Mouse (Mus musculus): ENCODE measurements around the gene Hnrnpul2. TPM values are rescaled to one million over a fixed set of nuclear protein-coding genes. Genes with fewer than 3 reads are reported as not detected.

Gene Hnrnpul2
- polyA plus RNA-seq, 1 experiment: 183 TPM

Other genes starting within 250 kb of the Hnrnpul2 start
- 0.26 and 0.50 TPM in 2 replicates for gene Slc22a8, start 228.8 kb upstream of the Hnrnpul2 start, polyA plus RNA-seq (2012; rRNA removed)
- 1.0 and 1.2 TPM in 2 replicates for gene Slc22a6, start 202.0 kb upstream of the Hnrnpul2 start, polyA plus RNA-seq (2012; rRNA removed)
- 0.18 and 0.32 TPM in 2 replicates for gene Chrm1, start 156.2 kb upstream of the Hnrnpul2 start, polyA plus RNA-seq (2012; rRNA removed)
- gene Slc3a2, start 96.6 kb upstream of the Hnrnpul2 start, polyA plus RNA-seq (2012; rRNA removed): 95.3 and 154 TPM in 2 replicates
- gene Wdr74, start 84.2 kb upstream of the Hnrnpul2 start, polyA plus RNA-seq (2012; rRNA removed): 61.7 and 67.5 TPM in 2 replicates
- gene 1700092M07Rik, start 79.3 kb upstream of the Hnrnpul2 start, polyA plus RNA-seq (2012; rRNA removed): 3.5 and 4.2 TPM in 2 replicates
- gene Stx5a, start 78.6 kb upstream of the Hnrnpul2 start, polyA plus RNA-seq (2012; rRNA removed): 68.9 and 120 TPM in 2 replicates
- 229 and 239 TPM in 2 replicates for gene Nxf1, start 62.9 kb upstream of the Hnrnpul2 start, polyA plus RNA-seq (2012; rRNA removed)
- 154 and 167 TPM in 2 replicates for gene Tmem223, start 49.0 kb upstream of the Hnrnpul2 start, polyA plus RNA-seq (2012; rRNA removed)
- 20.2 and 35.2 TPM in 2 replicates for gene Tmem179b, start 45.5 kb upstream of the Hnrnpul2 start, polyA plus RNA-seq (2012; rRNA removed)
- 26.9 and 28.7 TPM in 2 replicates for gene Taf6l, start 33.6 kb upstream of the Hnrnpul2 start, polyA plus RNA-seq (2012; rRNA removed)
- gene Polr2g, start 21.4 kb upstream of the Hnrnpul2 start, polyA plus RNA-seq (2012; rRNA removed): 133 and 156 TPM in 2 replicates
- gene Zbtb3, start 17.5 kb upstream of the Hnrnpul2 start, polyA plus RNA-seq (2012; rRNA removed): 2.9 and 4.6 TPM in 2 replicates
- 54.1 and 73.8 TPM in 2 replicates for gene Ttc9c, start 677 bp upstream of the Hnrnpul2 start, polyA plus RNA-seq (2012; rRNA removed)
- gene AC129217.1, start 9.8 kb downstream of the Hnrnpul2 start, polyA plus RNA-seq (2012; rRNA removed): 2.4 TPM in 1 of 2 replicates, not detected in the other
- 49.4 and 62.6 TPM in 2 replicates for gene Bscl2, start 17.5 kb downstream of the Hnrnpul2 start, polyA plus RNA-seq (2012; rRNA removed)
- 52.5 and 74.8 TPM in 2 replicates for gene Gng3, start 19.2 kb downstream of the Hnrnpul2 start, polyA plus RNA-seq (2012; rRNA removed)
- 0.79 and 0.83 TPM in 2 replicates for gene Lrrn4cl, start 30.8 kb downstream of the Hnrnpul2 start, polyA plus RNA-seq (2012; rRNA removed)
- gene Ubxn1, start 51.5 kb downstream of the Hnrnpul2 start, polyA plus RNA-seq (2012; rRNA removed): 165 and 393 TPM in 2 replicates
- gene Uqcc3, start 60.9 kb downstream of the Hnrnpul2 start, polyA plus RNA-seq (2012; rRNA removed): 54.0 and 71.8 TPM in 2 replicates
- 7.5 and 10.5 TPM in 2 replicates for gene Lbhd1, start 63.7 kb downstream of the Hnrnpul2 start, polyA plus RNA-seq (2012; rRNA removed)
- not detected in 2 replicates for gene Gm49403, start 63.9 kb downstream of the Hnrnpul2 start, polyA plus RNA-seq (2012; rRNA removed)
- 123 and 143 TPM in 2 replicates for gene 1810009A15Rik, start 68.8 kb downstream of the Hnrnpul2 start, polyA plus RNA-seq (2012; rRNA removed)
- 11.4 TPM in 1 of 2 replicates, not detected in the other for gene Gm49416, start 68.9 kb downstream of the Hnrnpul2 start, polyA plus RNA-seq (2012; rRNA removed)
- gene Ints5, start 73.0 kb downstream of the Hnrnpul2 start, polyA plus RNA-seq (2012; rRNA removed): 25.3 and 31.6 TPM in 2 replicates
- 126 and 172 TPM in 2 replicates for gene Ganab, start 78.1 kb downstream of the Hnrnpul2 start, polyA plus RNA-seq (2012; rRNA removed)
- 84.3 and 108 TPM in 2 replicates for gene B3gat3, start 100.4 kb downstream of the Hnrnpul2 start, polyA plus RNA-seq (2012; rRNA removed)
- 2.5 and 3.1 TPM in 2 replicates for gene Rom1, start 109.3 kb downstream of the Hnrnpul2 start, polyA plus RNA-seq (2012; rRNA removed)
- 25.8 and 32.3 TPM in 2 replicates for gene Eml3, start 109.5 kb downstream of the Hnrnpul2 start, polyA plus RNA-seq (2012; rRNA removed)
- 75.1 and 76.6 TPM in 2 replicates for gene Mta2, start 121.9 kb downstream of the Hnrnpul2 start, polyA plus RNA-seq (2012; rRNA removed)
- gene Tut1, start 133.8 kb downstream of the Hnrnpul2 start, polyA plus RNA-seq (2012; rRNA removed): 28.1 and 28.7 TPM in 2 replicates
- 547 and 626 TPM in 2 replicates for gene Eef1g, start 147.0 kb downstream of the Hnrnpul2 start, polyA plus RNA-seq (2012; rRNA removed)
- gene Ahnak, start 169.3 kb downstream of the Hnrnpul2 start, polyA plus RNA-seq (2012; rRNA removed): 10.3 and 10.8 TPM in 2 replicates